Mouse (Mus musculus): ENCODE data around the gene Cds2. TPM values are rescaled to one million over a fixed set of nuclear protein-coding genes. Genes with fewer than 3 reads are reported as not detected.

The Cds2 gene
- total and polyA plus RNA-seq, 2 experiments from 2014 or later = 22.6 to 61.5 TPM

DNA sequence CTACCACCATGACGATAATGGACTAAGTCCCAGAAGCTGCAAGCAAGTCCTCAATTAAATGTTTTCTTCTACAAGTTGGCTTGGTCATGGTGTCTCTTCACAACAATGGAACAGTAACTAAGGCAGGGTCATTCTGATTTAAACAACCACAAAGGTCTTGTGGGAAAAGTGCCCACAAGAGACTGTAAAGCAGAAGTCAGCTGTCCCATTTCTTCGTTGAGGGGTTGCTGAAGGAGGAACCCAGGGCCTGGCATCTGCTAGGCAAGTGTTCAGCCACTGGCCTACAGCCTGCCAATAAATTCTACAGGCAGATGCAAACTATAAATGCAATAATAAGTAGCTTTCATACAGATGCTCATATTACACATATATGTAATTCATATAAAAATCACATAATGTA is 74.3 kb downstream of the Cds2 start:
- Histone ChIP-seq H3K4me1 (ENCODE audit: control insufficient read depth, insufficient read depth) (no peaks in the 10 kb centered on the region), H3K9ac (replicated peaks; ENCODE audit: low read depth, low read length) (no peak overlapping the region), H3K4me2 (ENCODE audit: low read depth, low read length) (no peak overlapping the region), H3K4me3 (ENCODE audit: low read depth, low read length) (no peak overlapping the region), H3K27me3 (ENCODE audit: control insufficient read depth, insufficient read depth, low read length) (no peaks in the 10 kb centered on the region), H3K36me3 (replicated peaks; ENCODE audit: control insufficient read depth, insufficient read depth, low read length) (no peaks in the 10 kb centered on the region), H3K27ac (ENCODE audit: low read depth) (no peak overlapping the region), H3K9me3 (replicated peaks; ENCODE audit: control insufficient read depth, low read length) (no peaks in the 10 kb centered on the region)
- ATAC-seq (ENCODE audit: insufficient read depth, low read depth) (no peak), DNase-seq (ENCODE audit: low spot score) (no peak)
- 71% methylated on average over 2 of the region's 2 CpGs for WGBS
- TF ChIP-seq CTCF (IDR thresholded peaks at IDR 0.05; ENCODE audit: low read depth) (no peak), EP300 (IDR thresholded peaks at IDR 0.05; ENCODE audit: low read depth) (no peak)

DNA sequence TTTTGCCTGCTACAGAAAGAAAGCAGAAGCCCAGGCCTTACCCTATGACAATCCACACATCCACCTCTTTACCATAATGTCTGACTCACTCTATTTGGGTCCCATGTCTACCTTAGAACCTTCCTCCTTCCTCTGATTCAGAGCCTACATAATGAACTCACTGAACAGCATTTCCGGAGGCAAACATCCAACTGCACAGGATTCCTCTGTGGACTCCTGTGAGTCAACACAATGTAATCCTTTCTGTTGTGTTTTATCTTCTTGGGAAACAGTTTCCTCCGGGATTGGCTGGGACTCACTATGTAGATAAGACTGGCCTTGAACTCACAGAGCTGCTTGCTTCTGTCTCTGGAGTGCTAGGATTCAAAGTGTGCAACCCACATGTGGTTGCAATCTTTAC is 77.4 kb downstream of the Cds2 start:
- Histone ChIP-seq H3K9ac (replicated peaks; ENCODE audit: low read depth, low read length) (no peak overlapping the region), H3K27ac (ENCODE audit: low read depth) (no peak overlapping the region), H3K4me2 (ENCODE audit: low read depth, low read length) (no peak overlapping the region), H3K4me3 (ENCODE audit: low read depth, low read length) (no peak overlapping the region), H3K4me1 (ENCODE audit: control insufficient read depth, insufficient read depth) (no peaks in the 10 kb centered on the region), H3K36me3 (replicated peaks; ENCODE audit: control insufficient read depth, insufficient read depth, low read length) (no peaks in the 10 kb centered on the region), H3K9me3 (replicated peaks; ENCODE audit: control insufficient read depth, low read length) (no peaks in the 10 kb centered on the region), H3K27me3 (ENCODE audit: control insufficient read depth, insufficient read depth, low read length) (no peaks in the 10 kb centered on the region)
- TF ChIP-seq CTCF (IDR thresholded peaks at IDR 0.05; ENCODE audit: low read depth) = no peak
- WGBS = 16% methylated on average over 2 of the region's 2 CpGs
- ATAC-seq (ENCODE audit: insufficient read depth, low read depth) = peak; percentile 79
- peak; percentile 19 for DNase-seq (ENCODE audit: low spot score)

DNA sequence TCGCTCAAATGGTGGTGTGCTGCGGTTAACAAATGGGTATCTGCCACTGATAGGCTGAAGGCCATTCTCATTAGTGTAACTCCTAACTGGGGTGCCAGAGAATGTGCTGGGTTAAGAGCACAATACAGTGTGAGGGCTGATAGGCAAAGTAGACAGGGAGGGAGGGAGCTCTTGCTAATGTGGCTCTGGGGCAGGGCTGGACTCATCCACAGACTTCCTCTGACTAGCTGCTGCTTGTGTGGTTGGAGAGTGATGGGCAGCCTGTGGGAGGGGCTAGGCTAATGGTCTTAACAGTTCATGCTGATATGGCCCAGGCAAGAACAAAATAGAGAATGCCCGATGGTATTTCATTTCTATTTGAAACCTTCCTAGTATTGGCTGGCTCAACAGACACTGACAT is 78.3 kb downstream of the Cds2 start:
- Histone ChIP-seq H3K27me3 (ENCODE audit: control insufficient read depth, insufficient read depth, low read length) (no peaks in the 10 kb centered on the region), H3K4me2 (ENCODE audit: low read depth, low read length) (no peak overlapping the region), H3K36me3 (replicated peaks; ENCODE audit: control insufficient read depth, insufficient read depth, low read length) (no peaks in the 10 kb centered on the region), H3K4me3 (ENCODE audit: low read depth, low read length) (no peak overlapping the region), H3K9me3 (replicated peaks; ENCODE audit: control insufficient read depth, low read length) (no peaks in the 10 kb centered on the region), H3K27ac (ENCODE audit: low read depth) (no peak overlapping the region), H3K9ac (replicated peaks; ENCODE audit: low read depth, low read length) (no peak overlapping the region), H3K4me1 (ENCODE audit: control insufficient read depth, insufficient read depth) (no peaks in the 10 kb centered on the region)
- TF ChIP-seq EP300 (IDR thresholded peaks at IDR 0.05; ENCODE audit: low read depth) (no peak), CTCF (IDR thresholded peaks at IDR 0.05; ENCODE audit: low read depth) (no peak)
- WGBS = 60% methylated on average over 3 of the region's 3 CpGs
- ATAC-seq (ENCODE audit: insufficient read depth, low read depth) (no peak), DNase-seq (ENCODE audit: low spot score) (no peak)

DNA sequence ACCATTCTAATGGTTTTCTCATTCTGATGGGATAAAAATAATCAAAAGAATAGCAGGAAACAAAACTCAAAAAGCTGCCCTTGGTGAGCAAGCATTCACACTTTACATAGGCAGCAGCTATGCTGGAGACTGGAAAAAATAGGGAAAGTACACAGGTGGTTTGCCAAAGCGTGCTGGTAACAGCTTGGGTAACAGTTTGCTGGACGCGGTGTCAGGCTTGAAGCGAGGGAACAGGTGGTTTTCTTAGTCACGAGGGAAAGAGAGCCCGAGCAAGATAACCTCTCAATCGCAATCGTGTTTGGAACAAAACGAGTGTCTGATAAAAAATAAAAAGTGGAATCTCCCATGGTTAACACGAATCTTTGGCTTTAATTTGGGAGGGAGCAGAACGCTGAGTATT is 80.9 kb downstream of the Cds2 start:
- no peak overlapping the region for H3K4me2 ChIP-seq (ENCODE audit: low read depth, low read length)
- H3K27ac ChIP-seq (ENCODE audit: low read depth) = no peak overlapping the region
- 64% methylated on average over 11 of the region's 11 CpGs for WGBS
- TF ChIP-seq EP300 (IDR thresholded peaks at IDR 0.05; ENCODE audit: low read depth) (no peak), CTCF (IDR thresholded peaks at IDR 0.05; ENCODE audit: low read depth) (no peak)
- no peaks in the 10 kb centered on the region for H3K27me3 ChIP-seq (ENCODE audit: control insufficient read depth, insufficient read depth, low read length)
- H3K4me3 ChIP-seq (ENCODE audit: low read depth, low read length) = no peak overlapping the region
- DNase-seq (ENCODE audit: low spot score) (no peak), ATAC-seq (ENCODE audit: insufficient read depth, low read depth) (no peak)
- no peaks in the 10 kb centered on the region for H3K4me1 ChIP-seq (ENCODE audit: control insufficient read depth, insufficient read depth)
- no peak overlapping the region for H3K9ac ChIP-seq (replicated peaks; ENCODE audit: low read depth, low read length)
- no peaks in the 10 kb centered on the region for H3K36me3 ChIP-seq (replicated peaks; ENCODE audit: control insufficient read depth, insufficient read depth, low read length)
- H3K9me3 ChIP-seq (replicated peaks; ENCODE audit: control insufficient read depth, low read length) = no peaks in the 10 kb centered on the region

Other genes with a start within 250 kb of the Cds2 start
- gene Rassf2, start 232.9 kb upstream of the Cds2 start, total RNA-seq (2014; rRNA removed; ENCODE audit: low replicate concordance) = 3.7 and 5.2 TPM in 2 replicates
- gene Rassf2, start 232.9 kb upstream of the Cds2 start, polyA plus RNA-seq (2015; fragmentation: Nextera tagmentation; extraction: Ambion mirVana) = 2.6 and 2.7 TPM in 2 replicates
- 13.9 and 19.2 TPM in 2 replicates for gene Slc23a2, start 118.0 kb upstream of the Cds2 start, total RNA-seq (2014; rRNA removed; ENCODE audit: low replicate concordance)
- gene Slc23a2, start 118.0 kb upstream of the Cds2 start, polyA plus RNA-seq (2015; fragmentation: Nextera tagmentation; extraction: Ambion mirVana) = 7.8 and 8.6 TPM in 2 replicates
- 32.5 and 46.1 TPM in 2 replicates for gene Tmem230, start 15.3 kb upstream of the Cds2 start, total RNA-seq (2014; rRNA removed; ENCODE audit: low replicate concordance)
- gene Tmem230, start 15.3 kb upstream of the Cds2 start, polyA plus RNA-seq (2015; fragmentation: Nextera tagmentation; extraction: Ambion mirVana) = 37.1 and 41.8 TPM in 2 replicates
- 142 and 167 TPM in 2 replicates for gene Pcna, start 9.8 kb upstream of the Cds2 start, total RNA-seq (2014; rRNA removed; ENCODE audit: low replicate concordance)
- 74.8 and 82.4 TPM in 2 replicates for gene Pcna, start 9.8 kb upstream of the Cds2 start, polyA plus RNA-seq (2015; fragmentation: Nextera tagmentation; extraction: Ambion mirVana)
- gene Prokr2, start 122.3 kb downstream of the Cds2 start, total RNA-seq (2014; rRNA removed; ENCODE audit: low replicate concordance) = 0.76 and 5.5 TPM in 2 replicates
- gene Prokr2, start 122.3 kb downstream of the Cds2 start, polyA plus RNA-seq (2015; fragmentation: Nextera tagmentation; extraction: Ambion mirVana) = 0.22 and 0.30 TPM in 2 replicates

Data from heart, postnatal 0 days (tissue).